In genomic region chr5:54113284-54113683, GRCm38 (mm10) we compare ENCODE assay signal across 8 mouse cellular contexts.
DNase-seq lines count a peak whose midpoint lies in the region; ATAC-seq and TF ChIP-seq lines count a peak whose summit lies in the region.

No protein-coding gene starts in this region.

- no peak overlapping the region for H3K4me3 ChIP-seq in left cerebral cortex, adult 2 months

- H3K27ac ChIP-seq in left cerebral cortex, adult 2 months, result no peak overlapping the region

- intact Hi-C loops in gastrocnemius, postnatal 36 days (cut with DNase I), result loop anchor here (2.0 to 10.0 kb wide), 3 partner anchors 116 to 428 kb away; partner anchors contain the start of gene Stim2
- intact Hi-C loops in left cerebral cortex, adult 2 months (cut with DNase I), result loop anchor here (1.0 to 10.0 kb wide), 4 partner anchors 241 to 758 kb away; no protein-coding TSS in a partner anchor

- peak; percentile 93 for TF ChIP-seq CTCF in left cerebral cortex, adult 2 months (IDR thresholded peaks at IDR 0.05)

- peak; percentile 74 for DNase-seq in testis, postnatal 10 days (ENCODE audit: low spot score)
- no peak for DNase-seq in testis, postnatal 14 days (ENCODE audit: low spot score)
- DNase-seq in adipocyte (ENCODE audit: low spot score), result peak; percentile 86
- DNase-seq in cerebellum, postnatal 14 days, result peak; percentile 74 to 76
- peak; percentile 49 to 52 for DNase-seq in gastrocnemius, postnatal 36 days
- peak; percentile 67 to 68 for DNase-seq in left cerebral cortex, adult 2 months (ENCODE audit: extremely low spot score in 1 of 2, low spot score in 2 of 2)

- ATAC-seq in neutrophil, adult 5-6 weeks (ENCODE audit: extremely low read depth, insufficient number of reproducible peaks, low FRiP score, poor library complexity, severe bottlenecking), result peak; percentile 55; the same call in 1 of the 2 replicates
- ATAC-seq in erythroblast, adult 5-6 weeks (replicated peaks; ENCODE audit: low FRiP score, poor library complexity, severe bottlenecking), result no peak
